Mouse (Mus musculus) heart, adult 18-20 months (tissue): ENCODE results near the gene Tagln2. TPM values are rescaled to one million over a fixed set of nuclear protein-coding genes. Genes with fewer than 3 reads are reported as not detected.
A peak's percentile ranks its signal among the peaks of the same experiment; 100 is the strongest.

Experiments used
- DNase-seq, 2 experiments: peaks; one replicate each; pipeline ENCODE4 v3.0.0; 2021 to 2022; ENCODE audit warnings: mixed read lengths in 1 of 2
- total RNA-seq, 2 experiments: library from RNA; stranded (reverse); gene quantifications; 2 replicates each; pipeline ENCODE4 v1.2.3; 2021

The Tagln2 gene
- total RNA-seq, 2 experiments from 2014 or later, result 56.8 to 58.8 TPM

GRCm38 (mm10) chr1:172503111-172503997, 3.5 kb downstream of the Tagln2 start:
- peak; percentile 66 to 67 for DNase-seq

GRCm38 (mm10) chr1:172504756-172505155, 4.9 kb downstream of the Tagln2 start:
- no peak for DNase-seq

DNA sequence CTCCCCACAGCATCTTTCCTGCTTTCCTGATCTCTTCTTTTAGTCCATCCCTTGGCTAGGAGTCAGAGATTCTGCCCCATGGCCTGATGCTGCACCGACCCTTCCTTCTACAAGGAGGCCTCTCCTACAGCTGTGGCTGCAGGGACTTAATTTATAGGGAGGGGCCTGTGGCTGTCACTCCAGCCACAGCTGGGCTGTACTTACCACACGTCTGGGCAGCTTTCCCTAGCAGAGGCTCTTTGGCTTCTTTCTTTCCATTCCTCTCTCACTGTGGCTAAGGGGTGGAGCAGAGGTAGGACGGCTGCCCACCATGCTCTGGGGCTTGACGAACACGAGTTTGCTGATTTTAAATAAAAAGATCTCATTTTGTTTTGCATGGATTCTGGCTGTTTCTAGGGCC, 7.2 kb downstream of the Tagln2 start:
- DNase-seq, result peak; percentile 47 to 61

DNA sequence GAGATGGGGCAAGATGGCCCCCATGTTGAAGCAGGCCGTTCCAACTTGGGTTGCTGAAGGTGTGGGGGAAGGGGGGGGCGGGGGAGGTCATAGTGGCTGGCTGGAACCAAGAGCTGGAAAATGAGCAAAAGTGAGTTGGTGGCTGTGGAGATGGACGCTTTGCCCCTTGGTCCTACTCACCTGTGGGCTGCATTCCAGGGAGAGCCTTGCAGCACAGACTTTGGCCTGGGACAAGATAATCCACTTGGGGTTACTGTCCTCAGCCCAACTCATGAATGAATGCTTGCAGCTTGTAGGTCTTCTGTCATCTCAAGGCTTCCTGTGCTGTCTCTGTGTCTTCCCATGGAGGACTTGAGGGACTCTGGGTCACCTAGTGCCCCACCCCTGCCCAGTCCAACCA, 7.9 kb downstream of the Tagln2 start:
- DNase-seq, result no peak

- DNase-seq, result no peak
Measured at GRCm38 (mm10) chr1:172508172-172508571, 8.3 kb downstream of the Tagln2 start.

DNA sequence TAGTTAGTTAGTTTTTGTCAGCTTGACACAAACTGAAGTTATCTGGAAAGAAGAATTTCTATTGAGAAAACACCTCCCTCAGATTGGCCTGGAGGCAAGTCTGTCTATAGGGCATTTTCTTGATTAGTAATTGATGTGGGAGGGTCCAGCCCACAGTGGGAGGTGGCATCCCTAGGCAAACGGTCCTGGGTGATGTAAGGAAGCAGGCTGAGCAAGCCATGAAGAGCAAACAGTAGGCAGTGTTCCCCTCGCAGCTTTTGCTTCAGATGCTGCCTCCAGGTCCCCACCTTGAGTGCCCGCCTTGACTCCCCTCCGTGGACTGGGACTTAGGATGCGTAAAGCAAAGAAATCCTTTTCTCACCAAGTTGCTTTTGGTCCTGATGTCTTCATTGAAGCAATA, 9.4 kb downstream of the Tagln2 start:
- DNase-seq, result no peak

DNA sequence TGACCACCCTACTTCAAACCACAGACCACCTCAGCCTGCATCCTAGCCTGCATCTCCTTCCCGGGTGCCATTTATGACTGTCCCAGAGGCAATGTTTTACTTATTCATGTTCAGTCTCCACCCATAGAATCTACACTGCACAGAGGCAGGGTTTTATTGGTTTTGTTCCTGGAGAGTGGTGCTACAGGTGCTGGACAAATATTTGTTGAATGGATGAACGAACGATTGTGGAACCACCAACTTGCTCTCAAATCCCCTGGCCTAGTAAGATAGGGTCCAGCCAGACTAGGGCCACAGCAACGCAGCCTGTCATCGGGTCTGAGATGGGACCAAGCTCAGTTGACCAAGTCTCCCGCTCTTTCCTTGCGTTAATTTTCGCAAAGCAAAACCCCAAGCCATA, 10.1 kb downstream of the Tagln2 start:
- no peak for DNase-seq

DNA sequence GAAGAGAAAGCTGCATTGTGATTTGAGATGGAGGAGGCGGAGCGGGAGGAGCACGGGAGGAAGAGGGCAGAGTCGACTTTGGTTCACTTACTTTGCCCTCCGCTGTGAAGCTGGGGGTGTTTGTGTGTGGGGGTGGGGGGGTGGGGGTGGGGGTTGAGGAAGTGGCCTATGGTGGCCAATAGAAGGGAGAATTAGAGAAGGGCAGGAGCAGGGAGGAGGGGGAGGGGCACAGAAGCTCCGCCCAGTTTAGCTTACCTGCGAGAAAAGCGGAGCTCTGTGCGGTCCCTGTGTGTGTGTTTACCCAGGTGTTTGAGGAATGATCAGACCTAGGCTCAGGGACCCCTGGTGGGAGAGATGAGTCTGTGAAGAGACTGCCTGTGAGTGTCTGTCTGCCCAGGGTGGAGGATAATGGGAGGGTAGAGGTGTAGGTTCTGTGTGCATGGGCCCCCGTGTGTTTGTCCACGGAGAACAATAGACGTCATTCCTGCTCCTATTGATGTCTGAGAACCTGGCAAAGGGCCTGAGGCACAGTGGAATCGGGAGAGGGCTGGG, 10.7 kb downstream of the Tagln2 start:
- DNase-seq, result no peak

DNA sequence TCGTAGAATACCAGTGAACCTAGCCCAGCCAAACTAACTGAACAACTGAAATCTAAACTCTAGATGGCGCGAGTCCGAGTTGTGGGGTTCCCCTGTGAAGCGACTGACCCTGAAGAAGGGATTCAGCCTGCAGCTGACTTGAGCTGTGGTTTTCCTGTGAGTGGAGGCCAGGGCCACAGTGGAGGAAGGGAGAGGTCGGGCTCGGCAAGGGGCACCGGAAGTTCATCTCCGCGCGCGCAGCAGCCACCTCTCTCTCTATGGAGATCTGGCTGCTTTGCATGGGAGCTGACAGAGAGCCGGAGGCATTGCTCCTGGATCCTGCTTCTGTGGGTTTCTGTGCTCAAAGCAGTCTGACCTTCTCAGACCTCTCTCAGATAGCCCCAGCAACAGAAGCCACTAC, 13.1 kb downstream of the Tagln2 start:
- peak; percentile 79 to 91 for DNase-seq

DNA sequence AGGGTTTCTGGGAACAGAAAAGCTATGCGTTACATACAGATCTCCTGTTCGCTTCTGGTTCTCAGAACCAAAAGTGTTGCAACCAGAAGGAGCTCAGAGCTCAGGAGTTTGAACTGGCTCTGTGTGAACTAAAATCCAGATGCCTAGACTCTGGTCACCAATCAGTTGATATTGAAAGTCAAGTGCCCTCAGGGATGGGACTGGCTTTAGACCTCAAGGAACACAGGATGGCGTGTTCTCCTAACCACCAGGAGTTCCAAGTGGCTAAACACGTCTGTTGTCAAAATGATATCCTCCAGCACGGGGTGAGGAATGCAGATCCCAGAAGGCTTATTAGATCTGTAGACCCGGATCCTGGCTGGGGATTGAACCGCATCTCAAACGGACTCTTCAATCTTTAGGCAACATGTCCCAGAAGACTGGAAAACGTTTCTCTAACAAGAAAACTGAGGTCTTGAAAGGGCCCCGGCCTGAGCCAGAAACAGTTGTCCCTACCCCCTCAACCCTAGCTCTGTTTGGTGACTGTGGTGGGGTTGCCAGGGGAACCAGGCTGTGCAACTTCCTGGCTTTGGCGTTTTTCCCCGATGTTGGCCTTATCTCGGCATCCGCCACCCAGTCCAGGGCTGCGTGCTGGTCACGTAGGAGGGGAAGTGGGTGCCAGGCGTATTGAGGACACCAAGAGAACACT, 13.8 kb downstream of the Tagln2 start:
- DNase-seq, result peak; percentile 86 to 93

DNA sequence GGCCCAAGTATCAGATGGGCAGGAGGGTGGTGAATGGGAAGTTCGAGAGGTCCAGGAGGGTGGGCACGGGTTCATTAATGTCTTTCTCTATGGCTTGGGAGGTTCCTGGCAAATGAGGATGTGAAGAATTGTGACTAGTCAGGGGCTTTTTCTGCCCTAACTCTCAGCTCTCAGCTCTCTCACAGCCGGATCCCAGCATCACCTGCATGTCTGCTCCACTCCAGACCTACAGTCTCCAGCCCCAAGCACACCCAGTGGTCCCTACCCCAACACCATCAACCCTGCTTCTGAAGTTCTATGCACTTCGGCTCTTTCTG, 14.3 kb downstream of the Tagln2 start:
- DNase-seq, result no peak

GRCm38 (mm10) chr1:172514551-172515268, 14.9 kb downstream of the Tagln2 start:
- peak; percentile 69 to 71 for DNase-seq

DNA sequence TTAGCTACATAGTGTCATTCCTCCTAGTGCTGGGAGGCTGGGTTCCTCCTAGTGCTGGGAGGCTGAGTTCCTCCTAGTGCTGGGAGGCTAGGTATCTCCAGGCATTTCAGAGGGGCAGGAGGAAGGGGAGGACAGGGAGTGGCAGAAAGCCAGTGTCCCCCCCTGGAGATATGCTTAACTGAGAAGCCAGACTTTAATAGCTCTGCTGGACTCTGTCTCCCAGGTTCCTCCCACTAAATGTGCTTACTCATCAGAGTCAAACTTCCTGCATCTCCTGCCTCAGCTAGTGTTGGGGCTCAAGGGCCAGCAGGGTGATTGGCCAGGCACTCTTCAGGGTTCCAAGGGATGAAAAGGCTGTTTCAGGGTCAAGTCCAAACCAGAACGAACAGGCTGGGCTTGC, 15.5 kb downstream of the Tagln2 start:
- DNase-seq, result peak; percentile 47 to 51

GRCm38 (mm10) chr1:172518013-172518412, 18.2 kb downstream of the Tagln2 start:
- peak in 1 of 2 experiments; percentile 9 for DNase-seq

DNA sequence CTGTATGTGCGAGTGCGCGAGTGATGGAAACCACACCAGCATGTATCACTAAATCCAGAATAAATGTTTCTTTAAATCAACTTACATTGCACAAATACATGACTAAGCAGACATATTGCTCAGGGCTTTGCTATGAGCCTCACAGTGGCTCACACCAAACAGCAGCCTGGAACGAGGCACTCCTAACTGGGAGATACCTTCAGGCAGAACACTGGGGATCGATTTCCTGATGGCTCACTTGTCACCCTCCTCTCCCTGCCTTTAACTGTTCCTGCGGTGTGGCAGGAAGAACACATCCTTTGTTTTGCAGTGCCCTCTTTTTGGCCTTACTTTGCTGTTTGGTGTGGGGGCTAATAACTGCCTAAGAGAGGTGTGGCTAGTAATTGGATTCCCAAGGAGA, 19.8 kb downstream of the Tagln2 start:
- DNase-seq, result peak in 1 of 2 experiments; percentile 5

DNA sequence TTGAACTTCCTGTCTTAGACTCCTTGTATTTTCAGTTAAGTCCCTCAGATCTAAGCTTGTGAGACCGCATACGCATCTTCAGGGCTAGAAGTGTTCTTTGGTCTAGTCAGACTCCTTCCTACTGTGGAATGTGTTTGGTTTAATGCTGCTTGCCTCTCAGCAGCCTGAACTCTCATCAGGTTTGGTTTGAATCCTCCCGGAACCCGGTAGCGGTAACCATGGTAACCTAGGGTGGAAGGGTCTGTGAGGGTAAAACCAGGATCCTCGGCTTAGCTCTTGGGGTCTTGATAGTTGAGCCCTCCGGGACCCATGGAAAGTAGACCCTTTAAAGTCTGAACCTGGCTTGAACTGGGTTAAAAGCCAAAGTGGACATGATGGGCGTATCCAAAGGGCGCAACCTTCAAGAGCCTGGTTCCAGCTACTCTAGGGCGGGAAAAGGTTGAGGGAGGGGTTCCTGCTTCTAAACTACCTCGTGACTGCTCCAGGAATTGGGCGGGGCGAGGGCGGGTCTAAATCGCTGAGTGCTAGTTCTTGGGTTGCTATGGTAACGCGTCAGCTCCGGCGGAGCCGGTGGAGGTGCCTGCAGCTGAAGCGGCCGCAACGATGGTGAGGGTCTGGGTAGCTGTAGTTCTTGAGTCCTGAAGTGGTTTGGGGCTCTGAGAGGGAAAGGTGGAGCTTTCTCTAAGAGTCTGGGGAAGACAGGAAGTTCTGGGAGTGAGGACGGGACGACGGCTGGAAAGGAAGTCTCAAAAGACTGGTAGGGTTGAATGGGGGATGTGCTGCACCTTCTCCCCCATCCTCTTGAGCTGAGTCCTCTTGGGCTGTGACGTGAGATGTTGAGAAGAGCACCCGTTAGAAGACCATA, 21.0 kb downstream of the Tagln2 start, which contains the start of gene Cfap45:
Gene Cfap45 (plus strand): TSS at position 226 of the 865 bp plus-strand sequence.
- DNase-seq, result peak; percentile 84 to 92

- DNase-seq, result peak in 1 of 2 experiments; percentile 52
Measured at GRCm38 (mm10) chr1:172522524-172522923, 22.7 kb downstream of the Tagln2 start.

DNA sequence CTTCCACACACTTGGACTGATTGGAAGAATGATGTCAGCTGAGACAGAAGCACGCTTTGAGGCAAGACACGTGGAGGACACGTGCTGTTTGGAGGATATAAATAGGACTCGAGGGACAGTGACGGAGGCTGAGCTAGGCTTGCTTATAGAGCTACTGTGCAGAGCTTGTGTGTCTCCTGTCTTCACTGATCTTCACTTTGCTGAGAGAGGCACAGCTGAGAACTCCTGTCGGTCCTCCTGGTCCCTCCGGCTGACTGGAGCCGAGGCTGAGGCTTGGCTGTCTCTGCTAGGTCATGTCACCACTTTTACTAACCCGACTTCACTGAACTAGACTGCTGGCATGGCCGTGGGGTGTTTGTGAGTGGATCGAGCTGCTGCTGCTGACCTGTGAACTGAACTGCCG, 23.9 kb downstream of the Tagln2 start:
- peak; percentile 63 to 72 for DNase-seq

GRCm38 (mm10) chr1:172525027-172525764, 25.3 kb downstream of the Tagln2 start:
- DNase-seq, result peak; percentile 77 to 89

GRCm38 (mm10) chr1:172525971-172526370, 26.1 kb downstream of the Tagln2 start:
- DNase-seq, result no peak
